Mouse (Mus musculus): ENCODE results near the gene Glp2r. TPM values are rescaled to one million over a fixed set of nuclear protein-coding genes. Genes with fewer than 3 reads are reported as not detected.

Gene Glp2r
- total RNA-seq, 2 experiments from 2014 or later: 0.09 to 0.12 TPM

- no peak for DNase-seq
These were observed 42.2 kb downstream of the Glp2r start for GRCm38 (mm10) chr11:67728726-67729125.

GRCm38 (mm10) chr11:67727095-67727494 lies 43.9 kb downstream of the Glp2r start:
- DNase-seq: no peak

GRCm38 (mm10) chr11:67723231-67724013 lies 47.5 kb downstream of the Glp2r start:
- no peak for DNase-seq

- no peak for DNase-seq
These were observed 48.4 kb downstream of the Glp2r start for GRCm38 (mm10) chr11:67722399-67723156.

- DNase-seq: no peak
These were observed 49.5 kb downstream of the Glp2r start for GRCm38 (mm10) chr11:67721485-67721884.

- no peak for DNase-seq
These were observed 55.6 kb downstream of the Glp2r start for GRCm38 (mm10) chr11:67715382-67715781.

GRCm38 (mm10) chr11:67712976-67713375 lies 58.0 kb downstream of the Glp2r start:
- DNase-seq: no peak

GRCm38 (mm10) chr11:67694703-67695376 lies 76.1 kb downstream of the Glp2r start, which contains the start of gene Rcvrn:
Gene Rcvrn, plus strand, starts transcription at chr11:67695326.
- no peak for DNase-seq

GRCm38 (mm10) chr11:67686109-67686508 lies 84.8 kb downstream of the Glp2r start:
- DNase-seq: no peak

- DNase-seq: no peak
These were observed 89.1 kb downstream of the Glp2r start for GRCm38 (mm10) chr11:67681871-67682270.

- DNase-seq: no peak
These were observed 91.0 kb downstream of the Glp2r start for GRCm38 (mm10) chr11:67679930-67680329.

- DNase-seq: no peak
These were observed 91.7 kb downstream of the Glp2r start for GRCm38 (mm10) chr11:67679300-67679699.

- DNase-seq: peak; percentile 34
These were observed 95.1 kb downstream of the Glp2r start for GRCm38 (mm10) chr11:67675562-67676540.

- DNase-seq: no peak
These were observed 98.8 kb downstream of the Glp2r start for GRCm38 (mm10) chr11:67672140-67672539.

- no peak for DNase-seq
These were observed 100.9 kb downstream of the Glp2r start for GRCm38 (mm10) chr11:67670031-67670430.

- no peak for DNase-seq
These were observed 102.4 kb downstream of the Glp2r start for GRCm38 (mm10) chr11:67668460-67669007.

- DNase-seq: no peak
These were observed 103.2 kb downstream of the Glp2r start for GRCm38 (mm10) chr11:67667531-67668332.

- no peak for DNase-seq
These were observed 104.8 kb downstream of the Glp2r start for GRCm38 (mm10) chr11:67666129-67666528.

- no peak for DNase-seq
These were observed 106.0 kb downstream of the Glp2r start for GRCm38 (mm10) chr11:67664918-67665317.

- DNase-seq: no peak
These were observed 106.7 kb downstream of the Glp2r start for GRCm38 (mm10) chr11:67664261-67664660.
